Mouse (Mus musculus) liver (tissue): ENCODE results near the gene Bcan.

Experiments used
- DNase-seq: peaks from one replicate; pipeline ENCODE4 v3.0.0-alpha.2; 2020; ENCODE audit warnings: mixed read lengths

The Bcan gene

DNA sequence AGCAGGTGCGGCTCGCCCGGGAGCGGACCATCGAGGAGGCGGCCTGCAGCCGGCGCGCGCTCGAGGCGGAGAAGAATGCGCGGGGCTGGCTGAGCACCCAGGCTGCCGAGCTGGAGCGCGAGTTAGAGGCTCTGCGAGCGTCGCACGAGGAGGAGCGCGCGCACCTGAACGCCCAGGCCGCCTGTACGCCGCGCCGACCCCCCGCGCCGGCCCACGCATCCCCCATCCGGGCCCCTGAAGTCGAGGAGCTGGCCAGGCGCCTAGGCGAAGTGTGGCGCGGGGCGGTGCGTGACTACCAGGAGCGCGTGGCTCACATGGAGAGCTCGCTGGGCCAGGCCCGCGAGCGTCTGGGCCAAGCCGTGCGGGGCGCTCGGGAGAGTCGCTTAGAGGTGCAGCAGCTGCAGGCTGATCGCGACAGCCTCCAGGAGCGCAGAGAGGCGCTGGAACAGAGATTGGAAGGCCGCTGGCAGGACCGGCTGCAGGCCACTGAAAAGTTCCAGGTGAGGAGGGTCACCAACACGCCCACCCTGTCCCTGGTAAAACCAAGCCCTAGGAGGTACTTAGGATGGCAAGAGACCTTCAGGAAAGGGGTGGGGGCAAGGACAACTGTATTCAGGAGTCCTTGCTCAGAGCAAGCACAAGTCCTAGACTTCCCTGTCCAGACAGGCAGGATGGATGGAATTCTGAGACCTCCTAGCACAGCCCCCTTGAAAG lies 28.4 kb downstream of the Bcan start:
- DNase-seq: no peak

DNA sequence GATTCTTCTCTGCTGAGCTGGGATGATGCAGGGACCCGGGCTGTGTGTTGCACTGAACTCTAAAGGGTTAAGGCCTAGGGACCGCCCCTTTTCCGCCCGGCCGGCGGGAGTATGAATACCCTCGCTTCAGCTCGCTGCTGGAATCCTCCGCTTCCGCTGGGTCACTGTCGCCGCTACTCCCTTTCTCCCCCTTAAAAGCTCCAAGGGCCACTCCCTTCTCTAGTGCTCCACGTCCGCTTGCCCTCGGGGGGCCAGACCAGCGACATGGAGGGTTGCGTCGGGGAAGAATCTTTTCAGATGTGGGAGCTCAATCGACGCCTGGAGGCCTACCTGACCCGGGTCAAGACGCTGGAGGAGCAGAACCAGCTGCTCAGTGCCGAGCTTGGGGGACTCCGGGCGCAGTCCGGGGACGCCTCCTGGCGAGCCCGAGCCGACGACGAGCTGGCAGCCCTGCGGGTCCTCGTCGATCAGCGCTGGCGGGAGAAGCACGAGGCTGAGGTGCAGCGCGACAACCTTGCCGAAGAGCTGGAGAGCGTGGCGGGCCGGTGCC lies 29.0 kb downstream of the Bcan start, which contains the start of gene Nes:
Gene Nes (plus strand): TSS at position 140 of the 550 bp plus-strand sequence.
- peak; percentile 69 for DNase-seq

DNA sequence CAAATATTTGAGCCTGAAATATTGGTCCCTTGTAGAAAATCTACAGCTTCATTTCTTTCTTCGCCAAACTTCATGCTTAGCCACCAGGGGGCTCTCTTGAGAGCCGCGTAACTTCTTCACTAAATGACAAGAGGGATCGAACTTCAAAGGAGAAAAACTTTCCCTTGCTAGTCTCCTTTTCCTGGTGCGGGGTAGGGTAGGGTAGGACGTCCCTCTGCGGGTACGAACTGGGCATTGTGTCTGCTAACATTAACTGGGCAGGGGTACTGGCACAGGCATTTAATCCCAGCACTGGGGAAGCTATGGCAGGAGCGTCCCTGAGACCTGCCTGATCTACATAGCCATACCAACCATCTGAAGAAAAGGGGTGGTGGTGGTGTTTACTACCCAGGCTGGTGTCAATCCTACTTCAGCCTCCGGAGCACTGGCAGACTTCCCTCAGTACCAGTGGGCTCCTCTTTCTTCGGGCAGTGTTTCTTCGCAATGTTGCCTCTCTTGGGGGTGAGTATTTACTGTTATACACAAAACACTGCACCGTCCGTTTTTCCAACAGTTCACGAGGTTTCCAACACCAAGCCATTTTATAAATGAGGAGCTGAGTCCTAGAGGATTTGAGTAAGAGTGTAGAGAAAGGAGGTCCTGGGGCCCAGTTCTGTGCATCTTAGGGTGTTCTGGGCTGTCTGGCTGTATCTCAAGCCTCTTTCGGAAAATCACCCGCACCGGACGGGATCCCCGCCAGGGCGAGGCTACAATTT lies 29.7 kb downstream of the Bcan start:
- peak; percentile 55 for DNase-seq

DNA sequence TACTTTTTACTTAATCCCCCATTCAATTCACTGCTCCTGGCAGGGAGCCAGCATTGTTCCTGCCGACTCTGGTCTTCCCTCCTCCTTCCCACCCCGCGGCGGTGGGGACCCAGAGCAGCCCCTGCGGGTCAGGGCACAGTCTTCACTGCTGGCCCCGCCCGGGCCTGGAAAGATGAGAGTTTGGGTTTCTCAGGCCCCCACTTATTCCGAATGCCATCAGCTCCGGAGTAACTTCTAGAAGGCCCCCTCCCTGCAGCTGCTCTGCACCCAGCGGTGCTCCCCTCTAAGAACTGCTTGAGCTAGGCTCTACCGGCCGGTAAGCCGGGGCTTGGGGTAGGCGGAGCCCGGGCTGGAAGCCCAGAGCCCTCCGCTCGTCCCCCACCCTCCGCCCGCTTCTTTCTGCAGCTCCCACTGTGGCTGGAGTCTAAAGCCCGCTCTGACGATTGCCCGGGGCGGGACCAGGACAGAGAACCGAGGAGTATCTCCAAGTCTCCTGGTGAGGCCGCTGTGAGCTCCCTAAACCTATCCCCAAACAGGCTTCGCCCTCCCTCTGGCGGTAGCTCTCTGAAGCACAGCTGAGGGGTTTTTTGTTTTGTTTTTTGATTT lies 39.3 kb downstream of the Bcan start:
- DNase-seq: peak; percentile 86

DNA sequence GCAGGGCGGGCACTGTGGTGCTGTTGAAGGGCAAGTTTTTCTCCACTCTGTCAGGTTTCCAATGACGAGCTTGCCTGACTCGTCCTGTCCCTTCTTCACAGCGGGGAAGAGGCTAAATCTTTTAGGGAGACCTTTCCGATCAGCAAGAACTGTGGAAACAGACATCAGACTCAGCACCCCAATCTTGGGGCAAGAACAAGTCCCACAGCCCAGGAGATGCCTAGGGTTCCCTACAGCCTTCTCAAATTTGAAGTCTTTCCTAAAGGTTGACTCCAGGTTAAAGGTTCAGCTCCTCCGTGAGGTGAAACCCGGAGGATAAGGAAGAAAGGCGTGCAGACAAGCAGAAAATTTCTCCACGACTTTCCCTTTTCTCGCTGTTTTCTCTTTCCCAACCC lies 39.8 kb downstream of the Bcan start:
- DNase-seq: no peak

DNA sequence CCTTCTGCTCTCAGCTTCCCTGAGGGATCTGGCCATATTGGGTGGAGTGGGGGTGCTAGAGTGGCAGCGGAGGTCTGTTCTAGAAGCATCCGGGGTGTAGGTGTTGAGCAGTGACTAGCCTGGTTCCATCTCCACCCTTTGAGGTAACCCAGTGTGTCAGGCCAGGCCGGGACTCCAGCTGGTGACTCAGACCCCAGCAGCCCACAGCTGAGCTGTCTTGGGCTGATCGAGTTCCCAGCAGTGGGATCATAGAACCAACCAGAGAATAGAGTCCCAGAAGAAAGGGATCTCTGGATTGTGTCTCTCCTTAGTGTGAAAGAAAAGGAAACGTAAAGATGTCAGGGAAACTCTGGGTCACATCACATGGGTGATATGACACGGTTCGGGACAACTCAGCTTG lies 40.7 kb downstream of the Bcan start:
- no peak for DNase-seq

DNA sequence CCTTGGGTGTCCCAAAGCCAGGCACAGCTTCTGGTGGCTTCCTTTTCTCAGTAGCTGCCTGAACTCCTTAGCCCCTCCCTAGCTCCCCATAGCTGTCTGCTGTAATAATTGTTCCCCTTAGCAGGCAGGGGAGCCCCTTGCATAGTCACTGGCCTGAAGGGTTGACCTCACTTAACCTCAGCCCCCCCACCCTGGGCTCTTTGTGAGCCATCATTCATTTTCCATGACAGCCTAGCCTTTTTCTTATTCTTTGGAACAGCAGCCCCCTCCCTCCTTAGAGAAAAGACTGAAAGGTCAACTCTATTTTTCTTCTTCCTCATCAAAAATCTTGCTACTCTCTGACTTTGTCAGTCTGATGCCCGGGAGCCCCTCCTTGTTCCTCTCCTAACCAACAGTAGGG lies 41.1 kb downstream of the Bcan start:
- DNase-seq: no peak

DNA sequence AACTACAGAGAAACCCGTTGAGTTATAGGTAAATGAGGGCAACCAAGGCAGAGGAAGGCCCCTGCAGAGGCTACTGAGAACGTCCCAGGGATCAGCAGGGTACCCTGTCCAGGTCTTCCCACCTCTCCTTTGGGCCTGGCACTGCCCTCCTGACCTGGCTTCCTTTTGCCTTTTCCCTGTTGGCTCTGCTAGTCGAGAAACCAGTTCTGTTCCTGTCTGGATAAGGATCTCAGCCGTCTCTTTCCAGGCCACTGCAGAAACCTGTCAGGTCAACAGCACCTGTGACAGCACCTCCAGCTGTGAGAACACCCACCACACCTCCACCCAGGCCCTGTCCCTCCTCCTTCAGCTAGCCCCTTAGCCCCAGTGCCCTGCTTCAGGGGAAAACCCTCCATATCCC lies 41.6 kb downstream of the Bcan start:
- no peak for DNase-seq

DNA sequence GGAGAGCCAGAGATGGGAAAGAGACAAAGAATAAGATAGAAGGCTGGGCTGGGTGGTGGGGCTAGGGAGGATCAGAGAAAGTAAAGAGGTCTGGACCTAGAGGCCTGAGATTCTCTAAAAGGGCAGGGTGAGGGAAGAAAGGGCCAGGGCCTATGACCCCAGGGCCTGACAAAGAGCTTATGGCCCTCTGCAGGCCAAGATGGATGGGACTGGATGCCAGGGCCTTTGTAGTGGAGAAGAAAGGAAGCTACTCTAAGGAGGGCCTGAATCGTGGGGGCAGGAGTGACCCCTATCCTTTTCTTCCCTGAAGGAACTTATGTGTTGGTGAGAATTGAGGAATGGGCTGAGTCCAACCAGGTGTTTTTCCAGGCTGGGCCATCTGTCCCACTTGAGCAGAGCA lies 42.0 kb downstream of the Bcan start:
- DNase-seq: no peak

DNA sequence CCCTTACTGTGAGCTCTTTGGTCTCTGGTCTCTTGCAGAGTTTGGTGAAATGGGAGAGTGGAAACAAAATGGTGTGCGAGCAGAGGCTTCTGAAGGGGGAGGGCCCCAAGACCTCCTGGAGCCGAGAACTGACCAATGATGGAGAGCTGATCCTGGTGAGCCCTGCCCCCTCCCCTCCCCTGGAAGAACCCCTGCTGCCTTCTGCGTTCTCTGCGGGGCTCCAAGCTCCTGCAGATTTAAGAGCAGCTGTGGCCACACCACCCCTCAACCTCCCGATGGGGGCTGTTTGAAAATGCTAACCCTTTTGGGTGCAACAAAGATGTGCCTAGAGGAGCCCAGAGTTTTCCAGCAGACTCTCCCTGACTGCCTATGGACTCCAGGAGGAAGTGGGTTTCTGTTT lies 47.6 kb downstream of the Bcan start:
- peak; percentile 43 for DNase-seq

DNA sequence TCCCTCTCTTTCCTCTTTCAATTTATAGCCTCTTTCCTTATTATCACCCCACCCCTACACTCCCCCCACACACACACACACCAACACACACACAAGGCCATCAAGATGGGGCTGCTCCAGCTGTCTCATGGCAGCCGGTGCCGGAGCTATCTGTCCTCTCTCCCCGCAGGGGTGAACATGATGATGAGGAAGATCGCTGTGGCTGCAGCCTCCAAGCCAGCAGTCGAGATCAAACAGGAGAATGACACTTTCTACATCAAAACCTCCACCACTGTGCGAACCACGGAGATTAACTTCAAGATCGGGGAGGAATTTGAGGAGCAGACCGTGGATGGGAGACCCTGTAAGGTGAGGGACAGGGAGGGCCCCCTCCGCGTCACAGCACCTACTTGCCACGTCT lies 48.1 kb downstream of the Bcan start:
- no peak for DNase-seq

DNA sequence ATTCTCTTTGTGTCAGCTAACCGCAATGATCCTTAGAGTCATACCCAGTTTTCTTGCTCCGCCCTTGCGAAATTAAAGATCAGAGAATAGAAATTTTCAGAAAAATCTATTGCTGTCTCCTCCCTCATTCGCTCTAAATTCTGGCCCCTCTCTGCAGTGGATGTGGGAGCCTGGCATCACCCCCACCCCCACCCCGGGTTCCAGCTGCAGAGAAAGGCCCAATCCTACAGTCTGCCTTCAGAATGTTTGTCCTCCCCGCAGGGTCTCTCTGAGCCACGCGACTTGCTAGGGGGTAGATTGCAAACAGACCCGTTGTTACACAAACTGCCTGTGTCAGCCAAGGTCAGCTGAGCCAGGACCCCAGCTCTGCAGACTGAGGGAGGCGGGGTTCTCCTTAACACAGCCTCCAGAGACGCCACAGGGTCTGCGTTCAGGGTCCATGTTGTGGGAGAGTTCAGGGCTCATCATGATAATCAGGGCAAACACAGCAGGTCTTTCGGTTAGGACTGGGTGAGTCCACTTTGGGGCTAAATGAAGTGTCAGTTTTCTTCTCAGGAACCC lies 50.0 kb downstream of the Bcan start:
- no peak for DNase-seq

DNA sequence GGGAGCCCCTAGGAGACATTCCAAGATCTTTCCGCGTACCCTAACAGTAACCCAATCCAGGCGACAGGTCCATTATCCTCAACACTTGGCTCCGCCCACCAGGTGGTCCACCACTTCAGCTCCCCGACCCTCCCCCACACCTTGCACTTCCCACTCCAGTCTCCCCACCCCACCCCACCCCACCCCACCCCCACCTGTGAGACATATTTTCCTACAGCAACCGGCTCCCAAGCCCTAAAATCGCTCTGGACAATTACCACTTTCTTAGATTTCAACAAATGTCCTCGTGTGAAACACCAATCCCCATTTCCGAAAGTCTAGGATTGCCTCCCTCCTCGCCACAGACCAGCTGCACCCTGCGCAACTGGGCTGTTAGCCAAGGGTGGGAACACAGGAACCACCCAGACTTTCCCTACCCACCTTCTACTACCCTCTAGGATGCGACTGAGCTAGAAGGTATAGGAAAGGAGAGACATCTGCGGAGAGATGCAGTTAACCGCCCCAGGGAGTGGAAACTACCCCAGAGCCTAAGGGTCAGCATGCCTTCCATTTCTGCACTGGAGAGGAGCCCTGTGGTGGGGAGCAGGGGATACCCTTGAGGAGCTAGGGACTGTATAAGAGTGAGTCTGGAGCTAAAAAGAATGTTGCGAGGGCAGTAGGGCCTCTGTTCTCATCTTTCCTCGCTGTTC lies 50.6 kb downstream of the Bcan start:
- DNase-seq: no peak

DNA sequence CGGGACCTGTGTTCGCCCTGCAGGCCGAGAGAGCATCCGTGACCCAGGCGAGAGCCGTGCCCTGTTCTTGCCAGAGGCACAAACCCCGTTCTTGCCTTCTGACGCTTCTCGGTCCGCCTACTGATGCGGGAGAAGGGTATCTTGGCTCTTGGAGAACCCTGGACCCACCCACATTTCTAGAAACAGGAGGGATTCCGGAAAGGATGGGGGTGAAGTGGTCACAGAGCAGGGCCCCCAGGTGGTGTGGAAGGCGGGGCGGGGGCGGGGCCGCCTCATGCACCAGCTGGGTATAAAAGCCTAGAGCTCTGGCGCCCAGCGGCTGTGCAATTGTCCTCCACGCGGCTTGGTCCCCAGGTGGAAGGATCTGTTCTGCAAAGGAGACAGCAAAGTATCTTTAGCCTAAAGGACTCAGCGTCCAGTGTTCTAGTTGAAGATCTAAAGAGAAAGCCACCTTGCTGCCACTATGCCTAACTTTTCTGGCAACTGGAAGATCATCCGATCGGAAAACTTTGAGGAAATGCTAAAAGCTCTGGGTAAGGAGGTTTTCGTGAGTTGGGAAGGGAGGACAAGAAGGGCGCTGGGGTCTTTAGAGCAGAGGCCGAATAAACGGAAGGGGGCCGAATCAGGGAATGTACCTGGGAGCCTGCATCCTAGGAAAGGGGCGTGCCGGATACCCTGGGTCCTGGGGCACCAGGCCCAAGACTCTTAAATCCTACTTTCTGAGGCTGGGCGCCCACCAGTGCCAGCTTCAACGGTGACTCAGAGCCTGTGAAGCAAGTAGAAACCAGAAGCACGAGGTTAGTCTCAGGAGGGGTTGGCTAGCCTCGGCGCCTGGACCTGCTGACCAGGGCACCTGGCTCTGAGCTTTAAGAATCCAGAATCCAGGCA lies 51.4 kb downstream of the Bcan start, which contains the start of gene Crabp2:
Gene Crabp2 (plus strand): TSS at position 289 of the 888 bp plus-strand sequence.
- peak; percentile 36 for DNase-seq

DNA sequence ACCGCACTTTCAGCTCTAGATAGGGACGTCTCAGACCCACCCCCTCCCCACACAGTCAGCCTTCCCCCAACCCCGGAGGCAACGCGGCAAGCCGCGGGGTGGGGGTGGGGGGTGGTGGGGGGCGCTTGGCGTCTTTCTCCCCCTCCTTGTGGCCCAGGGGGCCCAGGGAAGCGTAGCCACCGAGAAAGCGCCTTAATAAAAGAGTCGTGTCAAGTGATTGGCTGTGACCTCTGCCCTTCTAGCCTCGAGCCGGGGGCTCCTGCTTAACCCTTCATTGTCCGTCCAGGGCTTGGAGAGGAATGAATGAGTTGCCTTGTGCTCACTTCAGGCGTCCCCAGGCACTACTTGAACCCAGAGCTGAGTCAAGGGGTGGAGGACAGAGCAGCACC lies 52.2 kb downstream of the Bcan start:
- no peak for DNase-seq

DNA sequence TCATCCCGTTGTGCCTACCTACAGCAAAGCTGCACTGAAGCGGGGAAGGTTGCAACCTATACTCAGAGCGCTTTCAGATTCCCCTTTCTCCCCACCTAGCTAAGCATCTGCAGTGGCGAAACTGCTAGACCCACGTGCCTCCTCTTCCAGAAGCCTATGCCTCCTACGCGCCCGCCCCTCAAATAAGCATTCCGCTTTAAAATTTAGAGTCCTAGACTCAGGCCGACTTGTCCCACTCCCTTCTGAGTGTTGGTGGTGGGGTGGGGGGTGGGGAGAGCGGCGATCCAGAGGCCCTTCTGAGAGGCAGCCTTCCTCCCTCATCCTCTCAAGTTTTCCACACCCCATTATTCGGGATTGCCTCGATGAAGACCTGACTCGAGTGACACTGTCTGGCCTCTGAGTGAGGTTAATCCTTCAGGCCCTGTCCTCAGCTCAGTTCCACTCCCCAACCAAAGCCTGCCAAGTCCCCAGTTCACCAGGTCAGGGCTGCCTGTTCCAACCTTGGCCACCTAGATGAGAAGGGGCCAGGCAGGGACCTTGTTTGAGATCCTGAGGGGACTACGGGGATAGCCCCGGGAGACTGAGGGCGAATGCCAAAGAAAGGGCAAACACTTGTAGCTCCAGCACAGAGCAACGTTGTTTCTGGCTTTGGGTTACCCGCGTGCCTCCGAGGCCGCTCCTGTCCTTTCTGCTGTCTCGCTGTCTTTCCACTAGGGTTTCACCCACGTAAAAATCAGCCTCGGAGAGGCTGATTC lies 52.8 kb downstream of the Bcan start:
- DNase-seq: no peak

DNA sequence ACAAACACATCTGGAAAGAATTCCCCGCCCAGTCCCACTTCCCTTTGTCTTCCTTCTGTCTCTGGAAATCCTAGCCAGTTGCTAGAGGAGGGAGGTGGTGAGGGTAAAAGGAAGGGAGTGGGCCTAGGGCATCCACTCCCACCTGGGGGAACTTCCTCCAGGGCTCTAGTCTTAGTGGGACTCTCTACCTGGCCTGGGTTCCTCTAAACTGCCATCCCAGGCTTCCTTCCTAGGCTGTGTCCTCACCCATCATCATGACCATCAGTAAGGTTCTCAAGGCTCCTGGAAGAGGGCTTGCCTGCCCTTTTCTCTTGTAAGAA lies 53.5 kb downstream of the Bcan start:
- DNase-seq: no peak

DNA sequence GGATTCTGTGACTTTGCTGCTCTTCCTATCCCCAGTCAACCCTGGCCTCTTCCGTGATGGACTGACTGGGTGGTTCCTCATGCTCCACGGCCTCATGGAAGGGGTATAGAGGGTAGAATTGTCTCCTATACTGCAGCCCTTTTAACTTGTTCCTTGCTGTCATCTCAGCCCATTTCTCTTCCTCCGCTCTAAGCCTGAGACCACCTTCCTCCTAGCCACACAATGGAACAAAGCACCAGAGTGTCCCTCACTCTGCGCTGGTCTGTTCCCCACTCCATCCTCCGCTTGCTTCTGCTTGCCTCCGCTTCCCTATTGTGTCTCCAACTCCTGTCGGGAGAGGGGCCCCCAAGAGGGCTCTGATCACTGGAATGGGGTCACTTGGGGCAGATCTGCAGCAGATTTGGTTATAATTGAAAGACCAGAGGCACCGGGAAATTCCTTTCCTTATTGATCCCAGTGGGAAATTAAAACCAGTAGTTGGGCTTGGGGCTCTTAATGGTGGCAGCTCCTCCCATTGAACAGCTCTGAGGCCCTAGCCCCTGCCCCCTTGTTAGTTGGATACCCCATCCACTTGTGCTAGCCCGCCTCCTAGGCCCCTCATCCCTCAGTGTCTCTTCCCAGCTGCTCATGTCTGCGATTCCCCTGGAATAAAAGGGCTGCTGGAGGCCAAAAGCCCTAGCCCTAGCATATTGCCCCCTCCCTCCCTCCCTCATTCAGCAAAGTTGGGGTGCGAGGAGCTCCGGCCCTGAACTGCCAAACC lies 54.1 kb downstream of the Bcan start:
- no peak for DNase-seq

DNA sequence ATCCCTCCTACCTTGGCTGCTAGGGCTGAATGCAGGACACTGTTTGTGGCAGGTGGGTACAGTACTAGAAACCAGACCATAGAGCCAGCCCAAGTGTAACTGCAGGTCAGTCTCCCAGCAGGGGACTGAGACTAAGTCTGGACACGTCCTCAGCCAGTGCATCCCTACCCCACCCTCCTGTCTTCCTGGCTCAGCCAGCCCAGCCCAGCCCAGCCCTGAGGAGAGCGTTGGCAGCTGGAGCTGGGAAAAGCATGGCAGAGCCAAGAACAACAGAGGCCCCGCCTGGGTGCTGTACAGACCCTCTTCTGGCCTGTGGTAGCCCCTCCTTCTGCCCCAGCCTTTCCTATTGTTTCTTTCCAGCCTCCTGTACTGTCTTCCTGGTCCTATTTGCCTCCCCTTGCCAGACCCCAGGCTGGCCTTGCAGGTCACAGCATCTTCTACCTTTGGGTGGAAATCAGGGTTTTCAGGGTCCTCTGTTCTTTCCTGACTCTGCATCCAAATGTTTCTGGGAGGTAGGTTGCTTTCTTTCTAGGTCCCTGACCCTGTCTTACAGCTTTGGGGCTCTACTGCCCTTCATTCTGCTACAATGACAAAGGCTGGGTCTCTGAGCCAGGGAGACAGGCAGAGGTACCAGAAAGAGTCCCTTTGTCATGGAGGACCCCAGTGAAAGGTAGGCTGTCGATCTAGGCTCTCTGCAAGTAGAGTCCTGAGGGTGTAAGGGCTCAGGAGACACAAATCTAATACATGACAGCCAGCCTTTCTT lies 55.0 kb downstream of the Bcan start:
- DNase-seq: no peak

DNA sequence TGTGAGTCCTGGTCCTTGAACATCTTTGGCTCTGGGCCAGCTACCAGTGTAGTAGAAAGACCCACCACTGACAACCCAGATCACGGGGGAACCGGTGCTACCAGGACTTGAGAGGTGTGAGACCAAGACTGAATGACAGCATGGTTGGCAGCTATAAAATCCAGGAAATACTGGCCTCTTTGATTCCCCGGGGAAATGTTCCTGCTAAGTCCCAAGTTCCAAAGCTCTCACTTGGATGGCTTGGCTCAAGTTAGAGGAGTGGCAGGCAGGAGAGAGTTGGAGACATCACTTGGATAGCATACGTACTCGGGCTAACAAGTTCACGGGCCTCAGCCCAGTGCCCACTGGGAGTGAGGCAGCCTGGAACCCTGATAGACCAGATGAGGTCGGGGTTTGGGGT lies 56.4 kb downstream of the Bcan start:
- no peak for DNase-seq
